Mouse (Mus musculus) gastrocnemius, postnatal 14 days (tissue): ENCODE data around the gene Tango6. TPM values are rescaled to one million over a fixed set of nuclear protein-coding genes. Genes with fewer than 3 reads are reported as not detected.
"Not testable (repeated sequence)": the region's sequence is repeated elsewhere in the genome, so short reads cannot be mapped to it uniquely, and the experiment has no call there.

Experiments used
- DNase-seq: peaks from one replicate; pipeline ENCODE4 v3.0.0; 2021; ENCODE audit warnings: mixed read lengths
- intact Hi-C: fragments of 180-260 bp; cut with DNase I; formaldehyde crosslinking; loops from one replicate; pipeline ENCODE4 v1.15.1; 2025; ENCODE audit warnings: low total_unique reads
- total RNA-seq, 2 experiments: library from RNA; stranded (reverse); gene quantifications; 2 replicates each; pipeline ENCODE4 v1.2.3; 2021

Gene Tango6
- total RNA-seq, 2 experiments from 2014 or later: 8.0 to 8.1 TPM

DNA sequence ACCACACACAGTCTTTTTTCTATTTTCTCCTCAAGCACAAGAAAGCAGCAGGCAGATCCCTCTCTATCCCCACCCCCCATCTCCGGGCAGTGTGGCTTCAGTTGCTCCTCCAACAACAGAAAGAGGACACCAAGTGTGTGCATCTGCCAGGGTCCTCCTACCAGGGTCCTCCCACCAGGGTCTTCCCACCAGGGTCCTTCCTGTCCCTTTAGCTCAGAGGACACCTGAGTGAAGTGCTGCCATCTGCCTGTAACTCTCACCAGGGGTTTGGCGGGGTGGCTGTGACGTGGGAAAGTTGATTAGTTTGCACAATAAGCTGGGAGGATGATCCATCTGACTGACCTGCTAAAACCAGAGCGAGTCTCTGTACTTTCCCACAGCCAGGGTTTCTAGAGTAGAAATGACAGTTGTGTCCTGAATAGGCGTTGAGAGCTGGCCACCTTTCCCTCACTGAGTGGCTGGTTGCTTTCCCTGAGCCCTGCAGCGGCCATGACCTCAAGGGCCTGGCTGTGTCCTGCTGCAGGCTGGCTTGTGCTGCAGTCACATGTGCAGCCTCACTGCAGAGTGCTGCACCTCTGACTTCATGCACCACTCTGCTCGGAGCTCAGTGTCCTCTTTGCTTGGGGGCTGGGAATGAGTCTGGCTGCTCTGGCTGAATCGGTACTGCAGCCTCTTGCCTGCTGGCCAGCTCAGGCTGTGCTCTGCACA, 171.8 kb downstream of the Tango6 start:
- intact Hi-C loops: no loop called here
- DNase-seq: no peak

GRCm38 (mm10) chr8:106855242-106855562, 172.3 kb downstream of the Tango6 start:
- DNase-seq: no peak
- intact Hi-C loops: no loop called here

GRCm38 (mm10) chr8:106862845-106863244, 180.0 kb downstream of the Tango6 start:
- intact Hi-C loops: no loop called here
- DNase-seq: no peak

DNA sequence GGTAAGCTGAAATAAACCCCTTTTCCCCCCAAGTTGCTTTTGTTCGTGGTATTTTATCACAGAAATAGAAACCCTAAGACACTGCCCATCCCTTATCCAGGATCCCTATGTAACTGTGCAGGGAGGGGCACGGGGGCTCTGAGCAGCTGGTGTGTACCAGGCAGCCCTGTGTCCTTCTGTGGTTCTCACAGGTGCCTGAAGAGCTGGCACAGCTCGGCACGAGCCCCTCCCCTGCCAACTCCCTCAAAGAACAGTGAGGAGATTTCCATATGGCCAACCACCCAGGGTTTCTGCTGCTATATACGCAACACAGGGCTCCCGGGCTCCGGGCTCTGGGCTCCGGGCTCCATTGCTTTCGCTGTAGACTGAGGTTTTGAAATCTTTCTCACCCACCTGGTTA, 182.5 kb downstream of the Tango6 start:
- DNase-seq: no peak
- intact Hi-C loops: no loop called here

GRCm38 (mm10) chr8:106870051-106870450, 187.2 kb downstream of the Tango6 start, which contains the start of gene Has3:
TSS of gene Has3 (plus strand) at chr8:106870242.
- intact Hi-C loops: loop anchor here (2.0 kb wide), 1 partner anchor 49 kb away; no protein-coding TSS in a partner anchor
- no peak for DNase-seq

GRCm38 (mm10) chr8:106870537-106871327, 187.9 kb downstream of the Tango6 start:
- DNase-seq: peak; percentile 62
- intact Hi-C loops: loop anchor here (2.0 kb wide), 1 partner anchor 50 kb away; no protein-coding TSS in a partner anchor

DNA sequence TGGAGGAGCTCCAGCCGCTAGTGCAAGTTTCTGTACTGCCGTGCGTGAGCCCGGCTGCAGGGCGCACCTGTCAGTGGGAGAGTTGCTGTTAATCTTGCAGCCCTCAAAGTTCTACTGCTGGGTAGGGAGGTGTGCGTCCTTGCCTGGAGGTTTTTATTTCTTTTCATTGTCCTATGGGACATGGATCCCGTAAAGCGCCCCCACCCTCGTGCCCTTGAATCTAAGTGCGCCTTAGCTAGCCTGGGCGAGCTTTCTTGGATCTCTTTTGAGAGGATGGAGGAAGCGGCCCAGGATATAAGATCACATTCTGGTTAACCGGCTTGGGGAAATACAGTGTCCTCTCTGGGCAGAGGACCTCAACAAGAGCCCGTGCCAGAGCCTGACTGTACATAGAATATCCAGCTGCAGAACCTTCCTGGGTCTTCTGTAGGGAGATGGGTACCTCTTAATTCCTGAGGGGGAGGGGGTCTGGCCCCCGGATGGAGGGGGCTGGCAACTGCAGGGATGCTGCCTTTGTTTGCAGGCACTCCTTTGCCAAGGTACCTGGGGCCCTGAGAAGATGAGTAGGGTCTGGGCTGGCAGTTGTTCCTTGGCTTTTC, 188.6 kb downstream of the Tango6 start:
- intact Hi-C loops: loop anchor here (2.0 kb wide), 1 partner anchor 51 kb away; no protein-coding TSS in a partner anchor

DNA sequence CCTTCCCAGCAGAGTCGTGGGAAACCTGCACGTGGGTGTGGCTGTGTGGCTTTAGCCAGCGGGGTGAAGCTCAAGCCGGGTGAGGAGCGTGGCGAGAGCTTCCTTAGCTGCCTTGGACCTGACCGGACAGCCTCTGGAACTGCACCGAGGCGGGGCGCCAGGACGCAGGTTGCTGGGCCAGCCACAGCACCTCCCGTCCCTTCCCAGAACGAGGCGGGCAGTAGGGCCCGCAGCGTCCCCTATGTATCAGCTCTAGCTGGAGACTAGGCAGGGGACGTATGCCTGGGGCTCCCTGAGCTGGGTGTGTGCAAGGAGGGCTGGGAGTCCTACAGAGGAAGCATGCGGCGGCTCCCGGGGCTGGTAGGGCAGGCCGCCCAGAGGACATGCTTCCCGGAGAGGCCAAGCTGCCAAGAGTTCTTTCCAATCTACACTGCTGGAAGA, 189.1 kb downstream of the Tango6 start:
- intact Hi-C loops: loop anchor here (2.0 kb wide), 1 partner anchor 51 kb away; no protein-coding TSS in a partner anchor
- peak; percentile 75 for DNase-seq

More for the DNA sequence above, 188.6 kb downstream of the Tango6 start:
- DNase-seq: no peak

- DNase-seq: no peak
Observed at GRCm38 (mm10) chr8:106872454-106873034, 189.7 kb downstream of the Tango6 start.

DNA sequence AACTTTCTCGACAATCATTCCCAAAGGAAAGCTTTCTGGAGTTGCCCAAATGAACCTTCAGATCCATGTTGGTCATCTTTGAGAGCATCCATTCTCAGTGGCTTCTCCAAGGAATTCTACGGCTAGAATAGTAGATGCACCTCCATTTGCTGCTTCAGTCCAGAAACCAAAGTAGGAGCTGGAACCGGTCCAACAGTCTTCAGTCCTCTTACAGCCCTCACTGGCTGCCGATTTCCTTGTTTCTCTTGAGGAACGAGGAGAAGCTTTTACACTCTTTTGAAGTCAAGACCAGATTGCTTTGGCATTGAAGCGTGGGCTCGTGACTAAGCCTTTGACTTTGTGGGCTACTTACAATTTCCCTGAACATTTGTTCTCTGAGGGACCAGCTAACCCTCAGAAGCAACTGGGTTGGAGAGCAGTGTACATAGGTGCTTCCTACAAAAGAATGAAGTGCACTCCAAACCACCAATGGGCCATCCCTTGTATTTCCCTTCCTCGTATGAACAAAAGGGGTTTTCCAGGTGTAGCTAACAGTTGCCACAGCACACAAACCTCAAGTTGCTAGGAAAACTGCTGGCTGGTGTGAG, 197.3 kb downstream of the Tango6 start:
- intact Hi-C loops: no loop called here
- DNase-seq: no peak

More at GRCm38 (mm10) chr8:106872454-106873034, 189.7 kb downstream of the Tango6 start:
- intact Hi-C loops: no loop called here

DNA sequence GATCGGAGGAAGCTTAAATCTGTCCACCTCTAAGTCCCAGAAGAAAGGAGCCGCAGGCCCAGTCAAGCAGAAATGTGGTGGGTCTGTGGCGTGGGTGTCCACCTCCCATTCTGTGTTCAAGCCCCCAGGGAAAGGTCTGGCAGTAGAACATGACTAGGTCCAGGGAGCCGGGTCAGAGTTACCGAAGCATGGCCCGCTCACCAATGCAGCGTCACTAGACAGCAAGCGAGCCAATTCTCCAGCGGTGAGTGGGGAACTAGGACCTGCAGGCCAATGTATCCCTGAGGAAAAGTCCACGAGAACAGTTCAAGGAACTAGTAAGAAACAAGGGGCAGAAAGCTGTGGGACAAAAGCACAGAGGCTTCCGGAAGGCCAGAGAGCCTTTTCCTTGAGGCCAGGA, 201.2 kb downstream of the Tango6 start:
- intact Hi-C loops, DNase-seq: not testable (repeated sequence)

- DNase-seq: not testable (repeated sequence)
- intact Hi-C loops: loop anchor here (5.0 kb wide), 2 partner anchors 168 to 188 kb away; no protein-coding TSS in a partner anchor
Observed at GRCm38 (mm10) chr8:106884826-106885400, 202.0 kb downstream of the Tango6 start.

GRCm38 (mm10) chr8:106887336-106888189, 204.7 kb downstream of the Tango6 start:
- peak; percentile 71 for DNase-seq
- intact Hi-C loops: loop anchor here (5.0 kb wide), 2 partner anchors 170 to 190 kb away; no protein-coding TSS in a partner anchor

DNA sequence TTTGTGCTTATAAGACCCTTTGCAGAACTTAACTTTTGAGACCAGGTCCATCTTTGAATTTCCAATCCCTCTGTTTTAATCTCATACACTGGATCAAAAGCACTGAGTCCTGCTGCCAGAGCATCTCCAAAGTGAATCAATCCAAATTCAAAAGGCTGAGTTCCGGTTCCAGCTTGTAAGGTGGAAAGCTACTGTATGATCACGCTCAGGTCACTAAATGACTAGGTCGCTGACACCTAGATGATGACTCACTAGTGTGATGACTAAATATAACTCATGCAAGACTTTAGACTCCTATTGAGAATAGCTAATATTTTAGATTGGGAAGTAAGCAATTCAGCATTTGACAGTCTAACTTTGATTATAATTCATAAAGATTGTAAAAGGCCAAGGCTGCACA, 205.9 kb downstream of the Tango6 start:
- intact Hi-C loops: loop anchor here (5.0 kb wide), 2 partner anchors 172 to 192 kb away; no protein-coding TSS in a partner anchor
- DNase-seq: no peak

DNA sequence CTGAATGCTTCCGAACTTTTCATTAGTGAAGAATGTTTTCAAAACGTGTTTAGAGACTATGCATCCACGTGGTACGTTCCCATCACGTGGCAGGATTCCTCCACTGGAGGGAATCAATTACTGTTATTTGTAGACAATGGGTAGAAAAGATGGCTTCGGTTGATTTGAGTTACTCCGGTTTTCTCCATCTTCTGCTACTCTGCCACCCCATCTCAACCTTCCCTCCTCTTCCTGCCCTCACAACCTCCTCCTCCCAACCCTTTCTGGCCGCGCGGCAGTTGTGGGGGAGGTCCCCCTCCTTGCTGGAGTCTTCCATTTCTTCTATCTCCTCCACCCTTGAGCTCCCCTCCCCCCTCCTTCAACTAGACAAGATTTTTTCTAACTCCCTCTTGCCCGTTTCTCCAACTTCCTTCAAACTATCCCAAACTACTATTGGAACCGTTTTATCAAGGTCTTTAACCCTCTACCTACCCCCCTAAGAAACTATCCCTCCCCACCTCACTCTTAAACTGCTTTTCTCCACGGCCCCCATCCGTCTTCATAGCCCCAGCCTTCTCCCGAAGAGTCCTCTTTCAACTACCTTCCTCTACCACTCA, 209.4 kb downstream of the Tango6 start:
- intact Hi-C loops: no loop called here
- DNase-seq: no peak

DNA sequence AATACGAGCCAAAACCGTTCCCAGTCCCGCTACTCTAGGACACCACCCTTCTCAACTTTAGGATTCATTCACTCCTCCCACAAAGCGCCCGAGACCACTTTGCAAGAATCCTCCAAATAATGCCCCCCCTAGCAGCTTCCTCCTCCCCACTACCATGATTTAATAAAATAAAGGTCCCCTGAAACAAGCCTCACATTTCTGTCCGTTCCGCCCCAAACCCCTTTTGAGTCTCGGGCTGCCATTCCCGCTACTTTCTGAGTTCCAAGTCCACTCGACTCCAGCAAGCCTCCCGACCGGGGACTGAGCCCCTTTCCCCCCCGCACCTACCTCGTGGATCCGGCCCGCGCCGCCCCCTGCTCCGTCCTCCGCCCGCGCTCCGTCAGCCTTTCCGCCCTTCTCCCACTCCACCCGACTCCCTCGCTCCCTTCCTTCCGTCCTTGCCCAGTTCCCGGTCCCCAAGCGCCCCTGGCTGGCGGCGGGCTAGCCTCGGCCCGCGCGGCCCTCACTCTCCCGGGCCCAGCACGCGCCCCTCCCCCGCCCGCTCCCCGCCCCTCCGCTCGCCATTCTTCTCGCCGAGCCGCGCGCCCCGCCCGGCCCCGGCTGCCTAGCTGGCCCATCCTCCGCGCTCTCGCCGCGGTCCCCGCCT, 210.1 kb downstream of the Tango6 start:
- intact Hi-C loops: no loop called here
- no peak for DNase-seq
